Mouse (Mus musculus): ENCODE data around the gene 4930430F08Rik. TPM values are rescaled to one million over a fixed set of nuclear protein-coding genes. Genes with fewer than 3 reads are reported as not detected.
A peak's percentile ranks its signal among the peaks of the same experiment; 100 is the strongest.
"Not testable (repeated sequence)": the region's sequence is repeated elsewhere in the genome, so short reads cannot be mapped to it uniquely, and the experiment has no call there.

Gene 4930430F08Rik
- total and polyA plus RNA-seq, 2 experiments: 8.3 to 10.3 TPM

GRCm38 (mm10) chr10:100584178-100584577 lies 6.0 kb downstream of the 4930430F08Rik start:
- Histone ChIP-seq H3K27me3 (ENCODE audit: control insufficient read depth, insufficient read depth, low read length) (no peaks in the 10 kb centered on the region), H3K4me1 (ENCODE audit: control insufficient read depth, insufficient read depth, low read length) (peaks cover 3% of the 10 kb centered on the region; the same call in 1 of the 2 replicates), H3K4me3 (ENCODE audit: insufficient read depth, low read depth, low read length) (no peak overlapping the region), H3K27ac (replicated peaks; ENCODE audit: insufficient read depth, low read depth, low read length) (no peak overlapping the region), H3K9ac (ENCODE audit: low read depth, low read length) (no peak overlapping the region), H3K79me2 (ENCODE audit: control insufficient read depth, insufficient read depth, low read length) (no peaks in the 10 kb centered on the region), H3K36me3 (ENCODE audit: control insufficient read depth, insufficient read depth, low read length) (no peaks in the 10 kb centered on the region)
- WGBS: 55% methylated on average over 3 of the region's 3 CpGs
- TF ChIP-seq CTCF (IDR thresholded peaks at IDR 0.05; ENCODE audit: low read depth, low read length) (no peak), POLR2A (IDR thresholded peaks at IDR 0.05; ENCODE audit: extremely low read depth, insufficient read depth, low read length) (no peak)
- DNase-seq (ENCODE audit: extremely low read depth, low read depth, low spot score): peak; percentile 12

- DNase-seq (ENCODE audit: extremely low read depth, low read depth, low spot score): no peak
- H3K4me1 ChIP-seq (ENCODE audit: control insufficient read depth, insufficient read depth, low read length): no peaks in the 10 kb centered on the region
- H3K27ac ChIP-seq (replicated peaks; ENCODE audit: insufficient read depth, low read depth, low read length): no peak overlapping the region
- no peaks in the 10 kb centered on the region for H3K27me3 ChIP-seq (ENCODE audit: control insufficient read depth, insufficient read depth, low read length)
- H3K79me2 ChIP-seq (ENCODE audit: control insufficient read depth, insufficient read depth, low read length): no peaks in the 10 kb centered on the region
- TF ChIP-seq POLR2A (IDR thresholded peaks at IDR 0.05; ENCODE audit: extremely low read depth, insufficient read depth, low read length): no peak
- no peak for TF ChIP-seq CTCF (IDR thresholded peaks at IDR 0.05; ENCODE audit: low read depth, low read length)
- H3K4me3 ChIP-seq (ENCODE audit: insufficient read depth, low read depth, low read length): no peak overlapping the region
- H3K9ac ChIP-seq (ENCODE audit: low read depth, low read length): no peak overlapping the region
- H3K36me3 ChIP-seq (ENCODE audit: control insufficient read depth, insufficient read depth, low read length): peaks cover 33% of the 10 kb centered on the region
- 95% methylated on average over 7 of the region's 7 CpGs for WGBS
These were observed 14.9 kb downstream of the 4930430F08Rik start for GRCm38 (mm10) chr10:100575294-100575693.

GRCm38 (mm10) chr10:100574505-100575149 lies 15.6 kb downstream of the 4930430F08Rik start:
- 91% methylated on average over 7 of the region's 7 CpGs for WGBS
- no peaks in the 10 kb centered on the region for H3K79me2 ChIP-seq (ENCODE audit: control insufficient read depth, insufficient read depth, low read length)
- no peaks in the 10 kb centered on the region for H3K27me3 ChIP-seq (ENCODE audit: control insufficient read depth, insufficient read depth, low read length)
- no peak overlapping the region for H3K9ac ChIP-seq (ENCODE audit: low read depth, low read length)
- H3K4me3 ChIP-seq (ENCODE audit: insufficient read depth, low read depth, low read length): no peak overlapping the region
- H3K36me3 ChIP-seq (ENCODE audit: control insufficient read depth, insufficient read depth, low read length): peaks cover 33% of the 10 kb centered on the region
- DNase-seq (ENCODE audit: extremely low read depth, low read depth, low spot score): no peak
- no peak for TF ChIP-seq POLR2A (IDR thresholded peaks at IDR 0.05; ENCODE audit: extremely low read depth, insufficient read depth, low read length)
- no peak overlapping the region for H3K27ac ChIP-seq (replicated peaks; ENCODE audit: insufficient read depth, low read depth, low read length)
- no peaks in the 10 kb centered on the region for H3K4me1 ChIP-seq (ENCODE audit: control insufficient read depth, insufficient read depth, low read length)

- TF ChIP-seq POLR2A (IDR thresholded peaks at IDR 0.05; ENCODE audit: extremely low read depth, insufficient read depth, low read length): no peak
- no peak for TF ChIP-seq CTCF (IDR thresholded peaks at IDR 0.05; ENCODE audit: low read depth, low read length)
- no peaks in the 10 kb centered on the region for H3K27me3 ChIP-seq (ENCODE audit: control insufficient read depth, insufficient read depth, low read length)
- WGBS: 82% methylated on average over 3 of the region's 3 CpGs
- H3K4me3 ChIP-seq (ENCODE audit: insufficient read depth, low read depth, low read length): no peak overlapping the region
- H3K36me3 ChIP-seq (ENCODE audit: control insufficient read depth, insufficient read depth, low read length): peaks cover 32% of the 10 kb centered on the region
- no peak overlapping the region for H3K9ac ChIP-seq (ENCODE audit: low read depth, low read length)
- no peak overlapping the region for H3K27ac ChIP-seq (replicated peaks; ENCODE audit: insufficient read depth, low read depth, low read length)
- H3K79me2 ChIP-seq (ENCODE audit: control insufficient read depth, insufficient read depth, low read length): no peaks in the 10 kb centered on the region
- no peak for DNase-seq (ENCODE audit: extremely low read depth, low read depth, low spot score)
- no peaks in the 10 kb centered on the region for H3K4me1 ChIP-seq (ENCODE audit: control insufficient read depth, insufficient read depth, low read length)
These were observed 18.5 kb downstream of the 4930430F08Rik start for GRCm38 (mm10) chr10:100571707-100572106.

GRCm38 (mm10) chr10:100564112-100564511 lies 26.1 kb downstream of the 4930430F08Rik start:
- H3K4me1 ChIP-seq (ENCODE audit: control insufficient read depth, insufficient read depth, low read length): no peaks in the 10 kb centered on the region
- no peaks in the 10 kb centered on the region for H3K27me3 ChIP-seq (ENCODE audit: control insufficient read depth, insufficient read depth, low read length)
- H3K27ac ChIP-seq (replicated peaks; ENCODE audit: insufficient read depth, low read depth, low read length): no peak overlapping the region
- WGBS: 83% methylated on average over 3 of the region's 3 CpGs
- H3K79me2 ChIP-seq (ENCODE audit: control insufficient read depth, insufficient read depth, low read length): no peaks in the 10 kb centered on the region
- no peak overlapping the region for H3K4me3 ChIP-seq (ENCODE audit: insufficient read depth, low read depth, low read length)
- DNase-seq (ENCODE audit: extremely low read depth, low read depth, low spot score): no peak
- no peak for TF ChIP-seq CTCF (IDR thresholded peaks at IDR 0.05; ENCODE audit: low read depth, low read length)
- TF ChIP-seq POLR2A (IDR thresholded peaks at IDR 0.05; ENCODE audit: extremely low read depth, insufficient read depth, low read length): no peak
- H3K9ac ChIP-seq (ENCODE audit: low read depth, low read length): no peak overlapping the region
- peaks cover 14% of the 10 kb centered on the region; the same call in 1 of the 2 replicates for H3K36me3 ChIP-seq (ENCODE audit: control insufficient read depth, insufficient read depth, low read length)

- 98% methylated on average over 3 of the region's 3 CpGs for WGBS
- H3K4me3 ChIP-seq (ENCODE audit: insufficient read depth, low read depth, low read length); H3K79me2 ChIP-seq (ENCODE audit: control insufficient read depth, insufficient read depth, low read length); H3K27ac ChIP-seq (replicated peaks; ENCODE audit: insufficient read depth, low read depth, low read length); H3K27me3 ChIP-seq (ENCODE audit: control insufficient read depth, insufficient read depth, low read length); DNase-seq (ENCODE audit: extremely low read depth, low read depth, low spot score); H3K9ac ChIP-seq (ENCODE audit: low read depth, low read length); H3K4me1 ChIP-seq (ENCODE audit: control insufficient read depth, insufficient read depth, low read length): not testable (repeated sequence)
- peaks cover 12% of the 10 kb centered on the region for H3K36me3 ChIP-seq (ENCODE audit: control insufficient read depth, insufficient read depth, low read length)
These were observed 29.9 kb downstream of the 4930430F08Rik start for GRCm38 (mm10) chr10:100560194-100560883.
